Mouse (Mus musculus) midbrain, embryonic 16.5 days (tissue): Measurements from ENCODE around the gene Dcaf17. TPM values are rescaled to one million over a fixed set of nuclear protein-coding genes. Genes with fewer than 3 reads are reported as not detected.

ENCODE experiments used
- ATAC-seq: fragments of 200-750 bp; cut with Nextera tagmentation; 2 replicates; pipeline ENCODE4 v1.8.0; 2017; ENCODE audit warnings: moderate TSS enrichment
- H3K27ac ChIP-seq: fragments of 300-500 bp; sonication (generic); 2 replicates; pipeline ENCODE4 v1.5.1; 2014; ENCODE audit warnings: mild to moderate bottlenecking, low read length, mixed read lengths
- H3K27me3 ChIP-seq: fragments of 300-500 bp; sonication (generic); 2 replicates; pipeline ENCODE4 v1.6.1; 2014; ENCODE audit warnings: low read depth, low read length, mixed read lengths; ENCODE audit not compliant: control insufficient read depth, insufficient read depth
- H3K36me3 ChIP-seq: fragments of 300-500 bp; sonication (generic); 2 replicates; pipeline ENCODE4 v1.6.1; 2014; ENCODE audit warnings: mild to moderate bottlenecking, low read length, moderate library complexity, mixed read lengths; ENCODE audit not compliant: control insufficient read depth, insufficient read depth
- H3K4me1 ChIP-seq: fragments of 300-500 bp; sonication (generic); 2 replicates; pipeline ENCODE4 v1.6.1; 2014; ENCODE audit warnings: mild to moderate bottlenecking, low read length, mixed read lengths; ENCODE audit not compliant: control insufficient read depth, insufficient read depth
- H3K4me2 ChIP-seq: fragments of 300-500 bp; sonication (generic); 2 replicates; pipeline ENCODE4 v1.6.1; 2014; ENCODE audit warnings: mild to moderate bottlenecking, low read length, mixed read lengths
- H3K4me3 ChIP-seq: fragments of 300-500 bp; sonication (generic); 2 replicates; pipeline ENCODE4 v1.5.1; 2014; ENCODE audit warnings: low read depth, mild to moderate bottlenecking, low read length, moderate library complexity, mixed read lengths
- H3K9ac ChIP-seq: fragments of 300-500 bp; sonication (generic); 2 replicates; pipeline ENCODE4 v1.6.1; 2014; ENCODE audit warnings: low read depth, low read length, mixed read lengths
- H3K9me3 ChIP-seq: fragments of 300-500 bp; sonication (generic); replicated peaks from 2 replicates; pipeline ENCODE4 v1.6.1; 2014; ENCODE audit warnings: mild to moderate bottlenecking, low read length, mixed read lengths; ENCODE audit not compliant: control insufficient read depth, poor library complexity, severe bottlenecking
- WGBS: fragments of 180-500 bp; shearing (Covaris S2); extraction: QIAGEN DNeasy Blood & Tissue Kit; methylation state at CpG from one replicate; pipeline ENCODE4 v1.1.7; 2014; 5-methylcytosine and 5-hydroxymethylcytosine counted together
- polyA plus RNA-seq: library from polyadenylated mRNA; unstranded; fragments of >200 nt; fragmentation: Nextera tagmentation; extraction: Ambion mirVana; gene quantifications from 2 replicates; pipeline ENCODE4 v1.2.1, GENCODE M21; 2015

The Dcaf17 gene
- polyA plus RNA-seq, 1 experiment from 2014 or later: 31.2 TPM

- no peak overlapping the region for H3K9ac ChIP-seq
- no peak overlapping the region for H3K27ac ChIP-seq
- no peak overlapping the region for H3K4me2 ChIP-seq
- no peaks in the 10 kb centered on the region for H3K36me3 ChIP-seq
- 64% methylated on average over 7 of the region's 7 CpGs for WGBS
- no peak overlapping the region for H3K4me3 ChIP-seq
- ATAC-seq: no peak
- 0 out of 2 replicates have a peak, but pooled peaks cover 1% of the 10 kb centered on the region for H3K4me1 ChIP-seq
- H3K9me3 ChIP-seq: no peaks in the 10 kb centered on the region
- no peaks in the 10 kb centered on the region for H3K27me3 ChIP-seq
These were observed 87.3 kb downstream of the Dcaf17 start for GRCm38 (mm10) chr2:71142410-71142809.

- H3K4me3 ChIP-seq: no peak overlapping the region
- peaks cover 10% of the 10 kb centered on the region; the same call in 1 of the 2 replicates for H3K4me1 ChIP-seq
- 85% methylated on average over 4 of the region's 4 CpGs for WGBS
These were observed 90.7 kb downstream of the Dcaf17 start for GRCm38 (mm10) chr2:71145853-71146252.

GRCm38 (mm10) chr2:71146266-71146665 is 91.1 kb downstream of the Dcaf17 start:
- no peak overlapping the region for H3K9ac ChIP-seq
- H3K4me1 ChIP-seq: peaks cover 10% of the 10 kb centered on the region; the same call in 1 of the 2 replicates
- no peak overlapping the region for H3K4me3 ChIP-seq
- no peaks in the 10 kb centered on the region for H3K36me3 ChIP-seq
- no peak overlapping the region for H3K27ac ChIP-seq
- no peaks in the 10 kb centered on the region for H3K27me3 ChIP-seq
- no peaks in the 10 kb centered on the region for H3K9me3 ChIP-seq
- WGBS: 68% methylated on average over 3 of the region's 3 CpGs
- no peak for ATAC-seq
- H3K4me2 ChIP-seq: no peak overlapping the region

More at GRCm38 (mm10) chr2:71145853-71146252, 90.7 kb downstream of the Dcaf17 start:
- no peak for ATAC-seq
- H3K9ac ChIP-seq: no peak overlapping the region
- no peak overlapping the region for H3K27ac ChIP-seq
- no peaks in the 10 kb centered on the region for H3K27me3 ChIP-seq
- no peaks in the 10 kb centered on the region for H3K9me3 ChIP-seq
- no peaks in the 10 kb centered on the region for H3K36me3 ChIP-seq
- no peak overlapping the region for H3K4me2 ChIP-seq

- 27% methylated on average over 6 of the region's 6 CpGs for WGBS
- no peak overlapping the region for H3K27ac ChIP-seq
- no peaks in the 10 kb centered on the region for H3K36me3 ChIP-seq
- 0 out of 2 replicates have a peak, but pooled peaks have one; percentile 45 for ATAC-seq
- H3K4me2 ChIP-seq: no peak overlapping the region
- no peaks in the 10 kb centered on the region for H3K9me3 ChIP-seq
- H3K9ac ChIP-seq: 0 out of 2 replicates have a peak overlapping the region, but pooled peaks have one; percentile 14
- H3K4me1 ChIP-seq: peaks cover 10% of the 10 kb centered on the region; the same call in 1 of the 2 replicates
- H3K4me3 ChIP-seq: no peak overlapping the region
- H3K27me3 ChIP-seq: no peaks in the 10 kb centered on the region
These were observed 92.7 kb downstream of the Dcaf17 start for GRCm38 (mm10) chr2:71147816-71148215.

Other genes starting within 250 kb of the Dcaf17 start
- 17.2 and 20.6 TPM in 2 replicates for gene Tlk1, start 229.6 kb upstream of the Dcaf17 start, polyA plus RNA-seq
- gene Mettl8, start 255 bp downstream of the Dcaf17 start, polyA plus RNA-seq: 11.2 and 12.6 TPM in 2 replicates
- gene Cybrd1, start 62.6 kb downstream of the Dcaf17 start, polyA plus RNA-seq: 2.2 and 3.5 TPM in 2 replicates
- 190 and 199 TPM in 2 replicates for gene Dync1i2, start 156.4 kb downstream of the Dcaf17 start, polyA plus RNA-seq